Mouse (Mus musculus): ENCODE data around the gene Mthfd1l.

- no peak for TF ChIP-seq POLR2A (IDR thresholded peaks at IDR 0.05; ENCODE audit: insufficient read depth, low read depth, low read length)
- no peak for TF ChIP-seq CTCF (IDR thresholded peaks at IDR 0.05)
- TF ChIP-seq EP300 (IDR thresholded peaks at IDR 0.05; ENCODE audit: insufficient read depth, low read depth, low read length): no peak
Measured at GRCm38 (mm10) chr10:4201141-4201540, 228.2 kb downstream of the Mthfd1l start.

Data from heart, adult 2 months (tissue).